Mouse (Mus musculus) T-helper 1 cell (primary cell): ENCODE measurements around the gene Ciita.

Experiments used
- in situ Hi-C: fragments of 300-600 bp; cut with MboI, MseI; formaldehyde crosslinking; loops from one replicate; pipeline ENCODE4 v1.15.1; 2025; ENCODE audit warnings: high pct_unique_total_duplicates

Gene Ciita

DNA sequence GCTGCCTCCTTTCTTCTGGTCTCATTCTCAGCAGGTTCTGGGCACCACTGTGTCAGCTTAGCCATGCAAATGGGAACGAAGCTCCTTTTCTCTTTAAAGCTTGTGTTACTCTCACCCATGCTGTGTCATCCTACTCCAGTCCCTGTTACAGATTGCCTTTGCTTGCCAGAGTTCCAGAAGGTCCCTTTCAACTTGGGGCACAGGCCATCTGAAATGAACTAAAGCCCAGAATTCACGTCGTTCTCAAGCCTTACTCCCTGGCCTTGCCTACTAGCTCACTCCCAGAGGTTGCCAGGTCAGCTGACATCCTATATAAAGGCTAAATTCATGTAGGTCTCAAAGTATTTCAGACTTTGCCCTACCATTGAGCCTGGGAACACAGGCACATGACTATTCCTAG is 69.1 kb downstream of the Ciita start:
- in situ Hi-C loops = loop anchor here (10.0 kb wide), 1 partner anchor 1356 kb away; the partner anchor contains the start of gene Cpped1

- in situ Hi-C loops = loop anchor here (10.0 kb wide), 1 partner anchor 1355 kb away; the partner anchor contains the start of gene Cpped1
Observed at GRCm38 (mm10) chr16:10549600-10549999, 69.7 kb downstream of the Ciita start.

GRCm38 (mm10) chr16:10551592-10551991 is 71.7 kb downstream of the Ciita start:
- in situ Hi-C loops = no loop called here

DNA sequence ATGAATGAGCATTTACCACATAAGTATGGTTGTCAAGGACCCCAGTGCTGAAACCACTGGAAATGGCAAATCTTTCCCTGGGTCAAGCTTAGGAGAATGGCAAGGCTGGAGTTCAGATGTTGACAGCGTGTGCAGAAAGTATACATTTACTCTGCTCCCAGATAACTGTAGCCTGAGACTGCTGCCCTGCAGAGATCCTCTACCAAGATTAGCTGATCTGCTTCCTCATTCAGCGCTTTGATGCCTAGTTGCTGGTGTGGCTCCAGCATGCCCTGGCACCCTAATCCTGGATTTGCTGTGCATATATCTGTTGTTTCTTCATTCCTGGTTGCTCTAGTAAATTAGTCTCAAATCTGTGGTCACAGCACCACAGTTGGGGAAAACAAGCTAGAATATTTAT is 74.0 kb downstream of the Ciita start:
- in situ Hi-C loops = no loop called here

GRCm38 (mm10) chr16:10559991-10560390 is 80.1 kb downstream of the Ciita start:
- in situ Hi-C loops = no loop called here

DNA sequence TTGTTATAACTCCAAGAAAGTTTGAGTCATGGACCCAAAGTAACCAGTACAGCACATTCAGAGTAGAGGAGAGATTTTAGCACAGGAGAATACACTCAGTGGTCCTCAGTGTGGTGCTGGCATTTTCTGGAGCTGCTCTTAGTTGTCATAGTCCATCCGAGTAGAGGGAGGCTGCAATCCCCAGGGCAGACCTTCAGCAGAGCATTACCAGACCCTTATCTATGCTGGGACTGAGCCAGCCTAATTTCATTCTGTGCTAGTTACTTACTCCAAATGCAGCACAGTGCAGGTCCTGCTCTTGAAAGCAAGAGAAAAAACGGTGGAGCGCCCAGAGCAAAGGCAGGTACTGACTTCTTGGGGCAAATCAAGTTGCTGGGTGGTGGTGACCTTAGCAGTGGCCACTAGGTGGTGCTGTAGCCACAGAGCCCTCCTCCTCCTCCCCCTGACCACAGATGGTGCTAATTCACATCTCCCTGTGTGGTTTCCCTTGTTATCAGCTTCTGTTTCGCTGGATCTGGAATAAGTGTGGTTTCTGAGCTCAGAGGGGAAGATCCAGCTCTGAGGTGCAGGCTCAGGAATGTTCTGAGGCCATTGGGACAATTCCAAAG is 85.5 kb downstream of the Ciita start:
- in situ Hi-C loops = loop anchor here (5.0 kb wide), 1 partner anchor 222 kb away; the partner anchor contains the start of genes Socs1 and Tnp2

- in situ Hi-C loops = loop anchor here (5.0 kb wide), 1 partner anchor 220 kb away; the partner anchor contains the start of genes Socs1 and Tnp2
Observed at GRCm38 (mm10) chr16:10567153-10567552, 87.3 kb downstream of the Ciita start.

DNA sequence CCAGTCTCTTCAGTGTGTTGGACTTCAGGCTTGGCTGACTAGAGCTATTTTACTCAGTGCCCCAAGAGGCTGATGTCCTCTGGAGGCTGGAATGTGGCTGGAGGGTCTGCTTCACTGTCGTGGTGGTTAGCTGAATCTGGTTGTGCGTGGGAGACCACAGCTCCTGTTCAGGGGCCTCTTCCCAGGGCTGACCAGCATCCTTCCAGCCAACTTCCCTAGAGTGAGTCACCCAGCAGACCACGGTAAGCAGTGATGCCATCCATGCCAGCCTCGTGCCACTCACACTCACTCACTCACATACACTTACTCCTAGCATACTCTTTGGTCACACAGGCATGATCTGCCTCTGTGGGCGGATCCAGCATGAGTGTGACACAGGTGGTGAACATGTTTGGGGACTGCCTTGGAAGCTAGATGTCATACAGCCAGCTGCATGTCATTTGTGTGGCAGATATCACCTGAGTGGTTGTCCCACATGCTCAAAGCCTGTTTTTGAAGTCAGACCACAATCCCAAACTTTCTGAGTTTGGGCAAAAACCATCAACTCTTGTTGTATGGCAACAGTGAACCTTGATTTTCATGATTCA is 90.0 kb downstream of the Ciita start:
- in situ Hi-C loops = loop anchor here (5.0 kb wide), 1 partner anchor 217 kb away; the partner anchor contains the start of genes Socs1 and Tnp2

- in situ Hi-C loops = no loop called here
Observed at GRCm38 (mm10) chr16:10570708-10571107, 90.8 kb downstream of the Ciita start.

DNA sequence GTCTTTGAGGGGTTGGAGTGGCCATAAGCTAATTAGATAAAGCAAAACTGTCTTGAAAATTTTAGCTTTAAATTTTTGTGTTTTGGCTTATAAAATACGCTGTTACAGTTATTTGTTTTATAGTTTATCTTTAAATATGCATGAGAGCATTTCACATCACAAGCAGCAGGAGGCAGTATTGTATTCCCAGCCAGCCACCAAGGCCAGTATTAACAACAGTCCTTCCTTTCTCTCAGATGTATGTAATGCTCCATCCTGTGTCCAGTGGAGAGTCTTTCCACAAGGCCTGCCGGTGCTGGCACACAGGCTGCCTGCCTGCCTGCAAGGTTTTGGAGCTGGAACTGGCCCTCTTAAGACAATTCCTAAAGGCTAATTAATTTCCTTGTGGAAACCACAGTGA is 92.0 kb downstream of the Ciita start:
- in situ Hi-C loops = no loop called here

DNA sequence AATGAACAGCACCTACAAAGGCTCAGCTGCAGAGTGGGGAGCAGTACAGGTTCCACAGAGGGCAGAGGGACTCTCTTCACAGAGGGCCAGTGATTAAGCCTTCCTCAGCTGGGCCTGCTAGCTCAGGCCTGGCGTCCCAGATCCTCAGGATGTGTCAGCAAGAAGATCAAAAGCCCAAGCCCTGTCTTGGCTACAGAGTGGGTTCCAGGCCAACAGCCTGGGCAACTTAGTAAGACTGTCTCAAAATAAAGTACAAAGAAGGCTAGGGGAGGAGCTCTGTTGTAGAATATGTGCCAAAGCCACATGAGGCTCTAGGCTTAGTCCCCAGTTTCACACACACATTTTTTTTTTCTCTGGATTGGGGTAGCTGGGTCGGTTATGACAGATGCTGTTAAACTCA is 95.1 kb downstream of the Ciita start:
- in situ Hi-C loops = loop anchor here (5.0 kb wide), 1 partner anchor 292 kb away; no protein-coding TSS in a partner anchor

DNA sequence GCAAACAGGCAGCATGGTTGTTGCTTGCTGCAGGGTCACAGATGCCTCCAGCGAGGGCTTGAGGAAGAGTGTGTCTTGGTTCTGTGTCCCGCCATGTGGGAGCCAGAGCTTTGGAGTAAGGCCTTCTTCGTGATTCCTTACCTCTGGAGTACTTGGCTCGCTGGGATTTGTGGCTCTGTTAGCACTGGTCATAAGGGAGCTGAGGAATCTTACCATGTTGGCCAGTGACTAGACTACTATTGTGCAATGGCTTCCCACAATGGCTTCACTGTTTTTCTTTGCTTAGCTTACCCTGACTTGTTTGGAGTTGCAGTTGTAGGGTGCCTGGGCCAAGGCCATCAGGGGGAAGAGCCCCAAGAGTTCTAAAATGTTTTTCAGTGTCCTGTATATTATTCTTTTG is 96.1 kb downstream of the Ciita start:
- in situ Hi-C loops = loop anchor here (5.0 kb wide), 1 partner anchor 291 kb away; no protein-coding TSS in a partner anchor

GRCm38 (mm10) chr16:10577548-10577947 is 97.7 kb downstream of the Ciita start:
- in situ Hi-C loops = loop anchor here (5.0 kb wide), 1 partner anchor 290 kb away; no protein-coding TSS in a partner anchor
